Mouse (Mus musculus) liver, embryonic 16.5 days (tissue): ENCODE results near the gene Cx3cr1. TPM values are rescaled to one million over a fixed set of nuclear protein-coding genes. Genes with fewer than 3 reads are reported as not detected.
"Not testable (repeated sequence)": the region's sequence is repeated elsewhere in the genome, so short reads cannot be mapped to it uniquely, and the experiment has no call there.

Experiments used
- ATAC-seq: fragments of 200-750 bp; cut with Nextera tagmentation; 2 replicates; pipeline ENCODE4 v1.8.0; 2017; ENCODE audit warnings: low read depth, mild to moderate bottlenecking, moderate number of reproducible peaks, moderate library complexity
- H3K27ac ChIP-seq: fragments of 300-500 bp; sonication (generic); 2 replicates; pipeline ENCODE4 v1.5.1; 2014; ENCODE audit warnings: mild to moderate bottlenecking, low read length
- H3K27me3 ChIP-seq: fragments of 300-500 bp; sonication (generic); 2 replicates; pipeline ENCODE4 v1.6.1; 2014; ENCODE audit warnings: low read depth, low read length, mixed read lengths; ENCODE audit not compliant: control insufficient read depth, insufficient read depth
- H3K36me3 ChIP-seq: fragments of 300-500 bp; sonication (generic); 2 replicates; pipeline ENCODE4 v1.6.1; 2014; ENCODE audit warnings: mild to moderate bottlenecking; ENCODE audit not compliant: control insufficient read depth, insufficient read depth
- H3K4me1 ChIP-seq: fragments of 300-500 bp; sonication (generic); 2 replicates; pipeline ENCODE4 v1.6.1; 2014; ENCODE audit warnings: low read depth, low read length, mixed read lengths; ENCODE audit not compliant: control insufficient read depth
- H3K4me2 ChIP-seq: fragments of 300-500 bp; sonication (generic); 2 replicates; pipeline ENCODE4 v1.6.1; 2014; ENCODE audit warnings: low read depth, low read length, mixed read lengths
- H3K4me3 ChIP-seq: fragments of 300-500 bp; sonication (generic); 2 replicates; pipeline ENCODE4 v1.5.1; 2014; ENCODE audit warnings: low read depth, mild to moderate bottlenecking, low read length
- H3K9ac ChIP-seq: fragments of 300-500 bp; sonication (generic); 2 replicates; pipeline ENCODE4 v1.6.1; 2014; ENCODE audit warnings: low read depth, low read length
- H3K9me3 ChIP-seq: fragments of 300-500 bp; sonication (generic); replicated peaks from 2 replicates; pipeline ENCODE4 v1.6.1; 2016; ENCODE audit warnings: low read length; ENCODE audit not compliant: control insufficient read depth
- WGBS: fragments of 180-500 bp; shearing (Covaris S2); extraction: QIAGEN DNeasy Blood & Tissue Kit; methylation state at CpG from one replicate; pipeline ENCODE4 v1.1.7; 2014; ENCODE audit not compliant: insufficient replicate concordance; 5-methylcytosine and 5-hydroxymethylcytosine counted together
- polyA plus RNA-seq: library from polyadenylated mRNA; unstranded; fragments of >200 nt; fragmentation: Nextera tagmentation; extraction: Ambion mirVana; gene quantifications from 2 replicates; pipeline ENCODE4 v1.2.1, GENCODE M21; 2015

Cx3cr1 gene
- polyA plus RNA-seq, 1 experiment from 2014 or later = 3.2 TPM

DNA sequence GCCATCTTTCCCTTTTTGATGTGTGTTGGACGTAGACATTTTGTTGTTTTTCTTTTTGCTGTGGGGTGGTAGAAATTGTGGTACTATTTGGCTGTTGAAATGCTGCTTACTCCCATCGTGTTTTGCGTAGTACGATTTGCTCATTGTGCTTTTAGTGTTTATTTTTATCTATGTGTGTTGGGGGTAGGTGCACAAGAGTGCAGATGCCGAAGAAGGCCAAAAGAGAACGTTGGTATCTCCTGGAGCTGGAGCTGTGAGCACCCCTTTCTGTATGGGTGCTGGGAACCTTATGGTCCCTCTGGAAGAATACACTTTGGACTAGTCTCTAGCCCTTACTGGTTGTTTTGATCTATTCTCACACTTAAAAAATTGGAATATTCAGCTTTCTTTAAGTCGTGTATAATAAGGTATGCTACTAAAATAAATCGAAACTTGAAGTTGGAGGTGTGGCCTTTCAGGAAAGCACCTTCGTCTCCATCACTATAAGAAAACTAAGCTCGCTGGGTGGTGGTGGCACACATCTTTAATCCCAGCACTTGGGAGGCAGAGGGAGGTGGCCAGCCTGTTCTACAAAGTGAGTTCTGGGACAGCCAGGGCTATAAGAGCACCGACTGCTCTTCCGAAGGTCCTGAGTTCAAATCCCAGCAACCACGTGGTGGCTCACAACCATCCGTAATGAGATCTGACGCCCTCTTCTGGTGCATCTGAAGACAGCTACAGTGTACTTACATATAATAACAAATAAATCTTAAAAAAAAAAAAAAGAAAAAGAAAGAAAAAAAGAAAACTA lies 41.7 kb upstream of the Cx3cr1 start:
- Histone ChIP-seq H3K9ac (peak overlapping the region; percentile 90), H3K36me3 (peaks cover under 1% of the 10 kb centered on the region; the same call in 1 of the 2 replicates), H3K4me2 (peak overlapping the region; percentile 87), H3K4me3 (peak overlapping the region; percentile 82), H3K27ac (peak overlapping the region; percentile 99), H3K27me3 (no peaks in the 10 kb centered on the region), H3K4me1 (peaks cover 40% of the 10 kb centered on the region), H3K9me3 (no peaks in the 10 kb centered on the region)
- ATAC-seq = no peak
- WGBS = 51% methylated on average over 15 of the region's 15 CpGs

DNA sequence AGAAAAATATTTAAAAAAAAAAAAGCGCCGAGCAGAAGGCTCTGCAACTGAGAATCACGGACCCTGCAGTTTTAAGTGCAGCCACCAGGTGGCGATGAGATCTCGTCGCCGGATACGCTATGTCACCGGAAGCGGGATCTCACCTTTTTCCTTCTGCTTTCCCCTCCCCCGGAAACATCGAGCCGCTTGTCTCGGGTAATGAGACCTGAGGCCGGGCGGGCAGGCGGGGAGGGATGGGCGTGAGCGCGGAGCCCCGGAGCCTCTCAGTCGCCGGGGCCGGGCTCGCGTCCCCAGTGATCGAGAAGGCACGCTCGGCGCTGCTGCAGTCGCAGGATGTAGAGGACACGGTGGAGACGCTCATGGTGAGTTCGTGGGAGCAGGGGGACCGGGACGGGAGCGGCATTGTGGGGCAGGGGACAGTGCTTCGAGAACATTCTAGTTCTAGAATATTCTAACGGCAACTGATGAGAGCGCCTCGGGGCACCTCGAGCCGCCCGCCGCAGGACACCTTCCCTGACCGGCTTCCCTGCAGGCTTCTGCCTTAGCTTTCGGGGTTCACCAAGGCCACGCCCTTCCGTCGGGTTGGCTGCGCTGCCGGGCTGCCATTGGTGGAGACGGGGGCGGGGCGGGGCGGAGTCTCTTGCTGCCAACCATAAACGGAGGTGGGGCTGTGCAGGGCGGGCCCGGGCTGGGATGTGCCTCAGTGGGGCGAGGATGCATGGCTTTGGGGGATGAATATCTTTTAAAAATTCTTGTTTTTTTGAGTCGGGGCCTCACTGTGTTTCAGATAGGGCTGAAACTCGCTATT lies 40.7 kb upstream of the Cx3cr1 start, which contains the start of gene Slc25a38:
Gene Slc25a38, plus strand, starts transcription at position 164 of the 808 bp plus-strand sequence.
- peak; percentile 82 for ATAC-seq
- under 1% methylated on average over 62 of the region's 62 CpGs for WGBS
- H3K9me3 ChIP-seq = no peaks in the 10 kb centered on the region
- H3K27me3 ChIP-seq = no peaks in the 10 kb centered on the region
- no peaks in the 10 kb centered on the region for H3K36me3 ChIP-seq
- peaks cover 36% of the 10 kb centered on the region for H3K4me1 ChIP-seq
- H3K4me2 ChIP-seq = peak within 1 kb of the TSS; percentile 87
- peak within 1 kb of the TSS; percentile 99 for H3K27ac ChIP-seq
- H3K4me3 ChIP-seq = peak within 1 kb of the TSS; percentile 82
- peak within 1 kb of the TSS; percentile 90 for H3K9ac ChIP-seq

DNA sequence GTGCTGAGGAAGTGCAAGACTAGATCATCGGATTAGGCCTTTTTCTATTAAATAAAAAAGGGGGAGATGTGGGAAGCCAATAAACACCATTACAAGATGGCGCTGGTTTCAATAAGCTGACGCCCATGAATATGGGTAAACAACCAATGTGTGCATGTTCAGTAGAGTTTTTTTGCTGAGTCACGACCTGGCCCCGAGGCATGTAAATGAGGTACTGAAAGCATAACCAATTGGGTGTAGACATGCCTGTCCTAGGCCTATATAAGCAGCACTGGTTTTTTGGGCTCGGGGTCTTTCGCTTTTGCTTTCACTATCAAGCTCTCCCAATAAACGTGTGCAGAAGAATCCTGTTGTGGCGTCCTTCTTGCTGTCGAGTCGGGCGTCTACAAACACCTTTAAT lies 39.3 kb upstream of the Cx3cr1 start:
- H3K9ac ChIP-seq, H3K4me2 ChIP-seq, H3K4me3 ChIP-seq, H3K36me3 ChIP-seq, H3K27ac ChIP-seq, H3K9me3 ChIP-seq, ATAC-seq, H3K27me3 ChIP-seq: not testable (repeated sequence)
- WGBS = 83% methylated on average over 12 of the region's 12 CpGs
- peaks cover 29% of the 10 kb centered on the region for H3K4me1 ChIP-seq

DNA sequence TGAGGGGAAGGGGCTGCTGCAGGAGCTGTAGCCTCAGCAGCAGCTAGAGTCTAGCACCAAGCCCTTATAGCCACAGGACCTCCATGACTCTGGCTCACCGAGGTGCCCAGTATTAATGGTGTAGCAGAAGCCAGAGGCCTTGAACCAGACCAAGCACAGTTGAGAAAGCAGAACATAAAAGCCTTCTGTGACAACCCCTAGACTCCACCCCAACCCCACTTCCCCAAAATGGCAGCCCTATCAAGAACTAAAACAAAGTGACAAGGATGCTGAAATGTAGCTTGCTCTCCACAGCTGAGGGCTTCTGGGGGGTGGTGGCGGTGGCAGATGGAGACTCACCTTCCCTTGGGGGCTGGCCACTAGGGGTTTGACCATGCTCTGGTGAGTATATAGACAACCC lies 31.5 kb upstream of the Cx3cr1 start:
- Histone ChIP-seq H3K4me3 (no peak overlapping the region), H3K9ac (no peak overlapping the region), H3K4me2 (no peak overlapping the region), H3K27ac (no peak overlapping the region), H3K4me1 (no peaks in the 10 kb centered on the region), H3K9me3 (no peaks in the 10 kb centered on the region; the same call in 1 of the 2 replicates), H3K36me3 (no peaks in the 10 kb centered on the region), H3K27me3 (no peaks in the 10 kb centered on the region)
- no peak for ATAC-seq
- WGBS = 76% methylated on average over 2 of the region's 2 CpGs

DNA sequence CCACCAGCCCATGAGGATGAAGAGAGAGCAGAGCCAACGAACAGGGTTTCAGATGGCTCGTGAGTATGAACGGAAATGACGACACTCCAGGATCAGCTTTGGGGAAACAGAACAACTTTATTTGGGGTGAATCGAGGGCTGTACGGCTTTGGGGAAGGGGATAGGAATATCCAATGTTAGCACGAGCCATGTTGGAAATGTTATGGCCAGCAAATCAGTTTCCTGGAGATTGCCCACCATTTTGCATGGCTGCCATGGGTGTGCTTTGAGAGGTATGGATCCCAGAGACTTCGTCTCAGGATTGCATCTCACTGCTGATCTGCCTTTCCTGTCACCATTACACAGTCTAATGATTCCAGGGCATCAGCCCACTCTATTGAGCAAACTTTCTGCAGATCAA lies 29.6 kb upstream of the Cx3cr1 start:
- Histone ChIP-seq H3K4me3 (no peak overlapping the region), H3K9me3 (no peaks in the 10 kb centered on the region; the same call in 1 of the 2 replicates), H3K9ac (no peak overlapping the region), H3K27me3 (no peaks in the 10 kb centered on the region), H3K4me2 (no peak overlapping the region), H3K36me3 (no peaks in the 10 kb centered on the region), H3K4me1 (no peaks in the 10 kb centered on the region), H3K27ac (no peak overlapping the region)
- WGBS = 70% methylated on average over 8 of the region's 8 CpGs
- no peak for ATAC-seq

DNA sequence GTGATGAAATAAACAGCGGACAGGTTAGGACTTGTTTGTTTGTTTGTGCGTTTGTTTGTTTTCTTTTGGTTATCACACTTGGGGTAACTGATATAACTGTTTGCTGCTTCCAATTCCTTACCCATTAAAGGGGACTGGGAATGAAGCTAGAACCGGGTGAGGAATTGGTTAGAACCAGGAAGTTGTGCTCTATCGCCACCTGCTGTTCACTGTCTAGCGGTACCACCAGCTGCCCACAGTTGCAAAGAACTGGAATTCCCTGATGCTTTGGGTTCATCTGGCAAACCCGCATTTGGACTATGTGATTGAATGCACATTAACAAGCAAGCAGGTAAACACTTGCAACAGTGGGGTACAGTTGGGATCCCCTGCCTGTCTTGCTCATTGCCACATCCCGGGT lies 29.0 kb upstream of the Cx3cr1 start:
- H3K4me3 ChIP-seq = no peak overlapping the region
- 16% methylated on average over 7 of the region's 7 CpGs for WGBS
- no peak overlapping the region for H3K9ac ChIP-seq
- H3K4me1 ChIP-seq = no peaks in the 10 kb centered on the region
- no peak for ATAC-seq
- no peaks in the 10 kb centered on the region for H3K27me3 ChIP-seq
- no peaks in the 10 kb centered on the region; the same call in 1 of the 2 replicates for H3K9me3 ChIP-seq
- H3K36me3 ChIP-seq = no peaks in the 10 kb centered on the region
- no peak overlapping the region for H3K4me2 ChIP-seq
- no peak overlapping the region for H3K27ac ChIP-seq

DNA sequence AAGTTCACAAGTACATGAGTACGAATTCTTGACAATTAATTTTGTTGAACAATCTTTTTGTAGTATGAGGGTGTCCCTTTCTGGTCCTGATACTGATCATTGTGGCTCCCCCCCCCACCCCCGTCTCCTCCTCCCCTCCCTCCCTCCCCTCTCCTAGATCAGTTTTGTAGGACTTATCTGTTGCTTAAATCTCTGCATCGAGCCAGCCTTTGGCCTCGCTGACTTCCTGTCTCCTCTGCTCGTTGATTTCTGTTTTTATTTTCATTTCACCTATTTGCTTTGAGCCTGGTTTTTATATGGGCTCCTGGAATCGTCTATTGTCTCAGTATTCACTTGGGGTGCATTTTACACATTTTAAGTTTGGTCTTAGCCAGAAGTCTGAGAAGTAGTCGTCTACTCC lies 26.2 kb upstream of the Cx3cr1 start:
- Histone ChIP-seq H3K4me1 (no peaks in the 10 kb centered on the region), H3K9me3 (no peaks in the 10 kb centered on the region), H3K36me3 (no peaks in the 10 kb centered on the region), H3K4me2 (no peak overlapping the region), H3K4me3 (no peak overlapping the region), H3K9ac (no peak overlapping the region), H3K27me3 (no peaks in the 10 kb centered on the region), H3K27ac (no peak overlapping the region)
- ATAC-seq = no peak
- WGBS = 21% methylated on average over 7 of the region's 7 CpGs

DNA sequence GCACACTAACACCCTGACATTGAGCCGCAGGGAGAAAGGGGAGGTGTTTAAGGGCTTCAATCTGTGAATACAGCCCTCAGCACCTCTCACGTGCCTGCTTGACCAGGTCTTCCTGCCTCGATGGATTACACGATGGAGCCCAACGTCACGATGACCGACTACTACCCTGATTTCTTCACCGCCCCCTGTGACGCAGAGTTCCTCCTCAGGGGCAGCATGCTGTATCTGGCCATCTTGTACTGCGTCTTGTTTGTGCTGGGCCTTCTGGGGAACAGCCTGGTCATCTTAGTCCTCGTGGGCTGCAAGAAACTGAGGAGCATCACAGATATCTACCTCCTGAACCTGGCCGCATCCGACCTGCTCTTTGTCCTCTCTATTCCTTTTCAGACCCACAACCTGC lies 24.0 kb upstream of the Cx3cr1 start:
- Histone ChIP-seq H3K27ac (no peak overlapping the region), H3K9me3 (no peaks in the 10 kb centered on the region), H3K36me3 (no peaks in the 10 kb centered on the region), H3K4me1 (no peaks in the 10 kb centered on the region), H3K4me2 (no peak overlapping the region), H3K27me3 (no peaks in the 10 kb centered on the region), H3K4me3 (no peak overlapping the region), H3K9ac (no peak overlapping the region)
- WGBS = 71% methylated on average over 13 of the region's 13 CpGs
- ATAC-seq = no peak
